Mouse (Mus musculus) forebrain, embryonic 15.5 days (tissue): Measurements from ENCODE around the gene Hip1. TPM values are rescaled to one million over a fixed set of nuclear protein-coding genes. Genes with fewer than 3 reads are reported as not detected.
"Not testable (repeated sequence)": the region's sequence is repeated elsewhere in the genome, so short reads cannot be mapped to it uniquely, and the experiment has no call there.

Source experiments
- ATAC-seq: fragments of 200-750 bp; cut with Nextera tagmentation; replicated peaks from 2 replicates; pipeline ENCODE4 v1.8.0; 2017; ENCODE audit warnings: mild to moderate bottlenecking, moderate TSS enrichment, moderate library complexity
- H3K27ac ChIP-seq: fragments of 300-500 bp; sonication (generic); replicated peaks from 2 replicates; pipeline ENCODE4 v1.5.1; 2015; ENCODE audit warnings: mild to moderate bottlenecking, inconsistent platforms
- H3K27me3 ChIP-seq: fragments of 300-500 bp; sonication (generic); 2 replicates; pipeline ENCODE4 v1.6.1; 2015; ENCODE audit warnings: inconsistent platforms
- H3K36me3 ChIP-seq: fragments of 300-500 bp; sonication (generic); 2 replicates; pipeline ENCODE4 v1.6.1; 2015; ENCODE audit warnings: mild to moderate bottlenecking, inconsistent platforms
- H3K4me1 ChIP-seq: fragments of 300-500 bp; sonication (generic); 2 replicates; pipeline ENCODE4 v1.6.1; 2015; ENCODE audit warnings: inconsistent platforms
- H3K4me2 ChIP-seq: fragments of 300-500 bp; sonication (generic); replicated peaks from 2 replicates; pipeline ENCODE4 v1.6.1; 2015; ENCODE audit warnings: mild to moderate bottlenecking, inconsistent platforms
- H3K4me3 ChIP-seq: fragments of 300-500 bp; sonication (generic); 2 replicates; pipeline ENCODE4 v1.5.1; 2015; ENCODE audit warnings: mild to moderate bottlenecking, inconsistent platforms
- H3K9ac ChIP-seq: fragments of 300-500 bp; sonication (generic); replicated peaks from 2 replicates; pipeline ENCODE4 v1.6.1; 2015; ENCODE audit warnings: mild to moderate bottlenecking, inconsistent platforms
- H3K9me3 ChIP-seq: fragments of 300-500 bp; sonication (generic); 2 replicates; pipeline ENCODE4 v1.6.1; 2016; ENCODE audit warnings: inconsistent platforms
- WGBS: fragments of 180-500 bp; shearing (Covaris S2); methylation state at CpG from one replicate; pipeline ENCODE4 v1.1.7; 2015; ENCODE audit warnings: mixed read lengths; 5-methylcytosine and 5-hydroxymethylcytosine counted together
- polyA plus RNA-seq: library from polyadenylated mRNA; unstranded; fragments of >200 nt; fragmentation: Nextera tagmentation; extraction: Ambion mirVana; gene quantifications from 2 replicates; pipeline ENCODE4 v1.2.1, GENCODE M21; 2015

Hip1 gene
- polyA plus RNA-seq, 1 experiment from 2014 or later, result 29.2 TPM

DNA sequence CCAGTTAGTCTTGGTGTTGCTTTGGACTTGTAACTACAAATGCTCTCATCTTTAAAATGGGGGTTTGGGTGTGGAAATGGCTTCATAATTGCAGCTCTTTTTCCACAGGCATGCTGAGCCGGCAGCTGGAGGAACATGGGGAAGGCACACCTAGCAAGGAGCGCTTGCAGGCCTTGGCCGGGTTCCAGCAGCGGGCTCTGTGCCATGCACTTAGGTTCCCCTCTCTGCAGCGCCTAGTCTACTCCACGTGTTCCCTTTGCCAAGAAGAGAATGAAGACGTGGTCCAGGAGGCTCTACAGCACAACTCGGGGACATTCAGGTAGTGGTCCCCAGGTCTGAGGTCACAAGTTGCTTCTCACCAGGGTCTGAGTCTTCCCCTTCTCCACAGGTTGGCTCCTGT, 169.8 kb downstream of the Hip1 start:
- ATAC-seq, result no peak
- H3K4me3 ChIP-seq, result no peak overlapping the region
- no peaks in the 10 kb centered on the region for H3K9me3 ChIP-seq
- H3K9ac ChIP-seq, result no peak overlapping the region
- no peaks in the 10 kb centered on the region for H3K27me3 ChIP-seq
- H3K4me1 ChIP-seq, result peaks cover 10% of the 10 kb centered on the region
- 43% methylated on average over 8 of the region's 8 CpGs for WGBS
- H3K36me3 ChIP-seq, result peaks cover 83% of the 10 kb centered on the region
- H3K4me2 ChIP-seq, result no peak overlapping the region
- no peak overlapping the region for H3K27ac ChIP-seq

DNA sequence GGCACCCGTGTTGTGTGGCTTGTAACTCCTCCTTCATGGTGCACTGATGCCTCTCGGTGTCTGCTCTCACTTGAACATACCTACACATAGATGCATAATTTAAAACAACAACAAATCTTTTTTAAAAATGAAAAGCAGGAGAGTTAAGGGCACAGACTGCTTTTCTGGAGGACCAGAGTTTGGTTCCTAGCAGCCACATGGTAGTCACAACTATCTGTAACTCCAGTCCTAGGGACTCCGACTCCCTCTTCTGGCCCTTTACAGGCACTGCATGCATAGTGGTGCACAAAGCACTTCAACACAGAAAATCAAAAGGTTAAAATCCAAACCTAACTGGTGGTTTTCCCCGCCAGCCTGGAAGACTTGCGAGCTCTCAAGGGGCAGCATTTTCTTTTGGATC, 171.3 kb downstream of the Hip1 start:
- Histone ChIP-seq H3K36me3 (peaks cover 67% of the 10 kb centered on the region), H3K9me3 (no peaks in the 10 kb centered on the region)
- 95% methylated on average over 5 of the region's 5 CpGs for WGBS

DNA sequence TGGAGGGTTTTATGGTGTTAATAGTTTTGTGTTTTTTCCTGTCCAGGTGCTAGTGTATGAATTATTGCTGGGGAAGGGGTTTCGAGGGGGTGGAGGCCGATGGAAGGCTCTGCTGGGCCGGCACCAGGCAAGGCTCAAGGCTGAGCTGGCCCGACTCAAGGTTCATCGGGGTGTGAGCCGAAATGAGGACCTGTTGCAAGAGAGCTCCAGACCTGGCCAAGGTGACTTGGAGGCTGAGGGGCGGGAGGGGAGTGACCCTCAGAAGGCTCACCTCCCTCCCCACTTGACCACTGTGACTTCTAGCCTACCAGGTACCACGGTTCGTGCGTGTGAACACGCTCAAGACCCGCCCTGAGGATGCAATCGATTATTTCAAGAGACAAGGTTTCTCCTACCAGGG, 173.7 kb downstream of the Hip1 start:
- WGBS, result 93% methylated on average over 13 of the region's 13 CpGs
- peak overlapping the region; percentile 94 for H3K4me3 ChIP-seq

More for the DNA sequence above, 171.3 kb downstream of the Hip1 start:
- peaks cover 18% of the 10 kb centered on the region for H3K4me1 ChIP-seq
- no peak overlapping the region for H3K9ac ChIP-seq
- no peak overlapping the region for H3K4me3 ChIP-seq
- ATAC-seq, result no peak
- H3K27ac ChIP-seq, result no peak overlapping the region
- no peaks in the 10 kb centered on the region for H3K27me3 ChIP-seq
- H3K4me2 ChIP-seq, result no peak overlapping the region

DNA sequence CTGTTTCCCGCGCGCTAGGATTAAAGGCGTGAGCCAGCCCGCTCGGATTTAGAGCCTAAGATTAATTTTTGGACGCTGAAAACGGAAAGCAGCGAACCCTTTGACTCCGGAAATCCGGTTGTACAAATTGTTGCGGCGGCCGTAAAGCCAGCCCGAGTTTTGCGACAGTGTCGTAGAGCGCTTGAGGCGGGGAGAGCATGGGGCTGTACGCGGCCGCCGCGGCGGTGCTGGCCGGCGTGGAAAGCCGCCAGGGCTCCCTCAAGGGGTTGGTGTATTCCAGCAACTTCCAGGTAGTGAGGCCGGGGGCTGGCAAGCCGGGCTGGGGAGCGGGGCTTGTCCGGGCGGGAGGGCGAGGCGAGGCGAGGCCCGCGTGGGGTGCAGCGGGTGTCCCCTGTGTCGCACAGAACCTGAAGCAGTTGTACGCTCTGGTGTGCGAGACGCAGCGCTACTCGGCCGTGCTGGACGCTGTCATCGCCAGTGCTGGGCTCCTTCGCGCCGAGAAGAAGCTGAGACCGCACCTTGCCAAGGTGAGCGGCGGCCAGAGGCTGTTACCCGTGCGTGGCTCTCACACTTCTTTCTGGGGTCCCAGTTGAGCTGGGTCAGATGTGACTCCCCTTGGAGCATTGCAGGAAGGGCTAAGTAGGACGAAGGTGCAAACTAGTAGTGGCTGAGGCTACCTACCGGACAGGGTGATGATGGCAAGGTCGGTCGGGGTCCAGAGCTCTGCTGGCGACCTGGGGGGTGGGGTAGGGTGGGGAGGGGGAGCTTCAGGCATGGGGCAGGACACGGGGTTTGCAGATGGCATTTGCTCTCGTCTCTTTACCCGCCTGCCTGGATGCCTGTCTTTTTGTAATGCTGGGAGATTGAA, 174.9 kb downstream of the Hip1 start, which contains the start of gene Nsun5:
Nsun5 (plus strand) TSS at position 167 of the 868 bp plus-strand sequence.
- Histone ChIP-seq H3K4me3 (peak within 1 kb of the TSS; percentile 94), H3K36me3 (peaks cover 33% of the 10 kb centered on the region), H3K4me2 (peak within 1 kb of the TSS; percentile 82), H3K9ac (peak within 1 kb of the TSS; percentile 89), H3K27me3 (no peaks in the 10 kb centered on the region), H3K4me1 (peaks cover 20% of the 10 kb centered on the region), H3K27ac (peak within 1 kb of the TSS; percentile 88), H3K9me3 (no peaks in the 10 kb centered on the region)
- ATAC-seq, result peak; percentile 77
- under 1% methylated on average over 64 of the region's 64 CpGs for WGBS

More for the DNA sequence above, 173.7 kb downstream of the Hip1 start:
- no peak for ATAC-seq
- Histone ChIP-seq H3K9me3 (no peaks in the 10 kb centered on the region), H3K9ac (no peak overlapping the region), H3K4me2 (no peak overlapping the region; the same call in 1 of the 2 replicates), H3K36me3 (peaks cover 44% of the 10 kb centered on the region), H3K27ac (no peak overlapping the region), H3K27me3 (no peaks in the 10 kb centered on the region), H3K4me1 (peaks cover 20% of the 10 kb centered on the region)

DNA sequence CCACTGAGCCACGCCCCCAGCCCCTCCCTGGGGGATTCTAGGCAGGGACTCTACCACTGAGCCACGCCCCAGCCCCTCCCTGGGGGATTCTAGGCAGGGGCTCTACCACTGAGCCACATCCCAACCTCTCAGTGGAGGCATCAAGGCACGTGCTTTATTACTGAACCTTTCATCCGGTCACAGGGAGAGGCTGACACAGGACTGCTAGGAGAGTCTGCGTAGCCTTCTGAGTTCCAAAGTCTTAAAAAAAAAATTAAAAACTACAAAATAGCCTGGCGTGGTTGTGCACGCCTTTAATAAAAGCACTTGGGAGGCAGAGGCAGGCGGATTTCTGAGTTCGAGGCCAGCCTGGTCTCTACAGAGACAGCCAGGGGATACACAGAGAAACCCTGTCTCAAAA, 175.7 kb downstream of the Hip1 start:
- peaks cover 24% of the 10 kb centered on the region for H3K36me3 ChIP-seq
- peak overlapping the region; percentile 82 for H3K4me2 ChIP-seq
- H3K4me3 ChIP-seq, result peak overlapping the region; percentile 94
- H3K9ac ChIP-seq, result peak overlapping the region; percentile 89
- not testable (repeated sequence) for ATAC-seq, H3K27me3 ChIP-seq, H3K9me3 ChIP-seq
- WGBS, result 66% methylated on average over 9 of the region's 9 CpGs
- peaks cover 20% of the 10 kb centered on the region for H3K4me1 ChIP-seq
- peak overlapping the region; percentile 88; the same call in 1 of the 2 replicates for H3K27ac ChIP-seq

DNA sequence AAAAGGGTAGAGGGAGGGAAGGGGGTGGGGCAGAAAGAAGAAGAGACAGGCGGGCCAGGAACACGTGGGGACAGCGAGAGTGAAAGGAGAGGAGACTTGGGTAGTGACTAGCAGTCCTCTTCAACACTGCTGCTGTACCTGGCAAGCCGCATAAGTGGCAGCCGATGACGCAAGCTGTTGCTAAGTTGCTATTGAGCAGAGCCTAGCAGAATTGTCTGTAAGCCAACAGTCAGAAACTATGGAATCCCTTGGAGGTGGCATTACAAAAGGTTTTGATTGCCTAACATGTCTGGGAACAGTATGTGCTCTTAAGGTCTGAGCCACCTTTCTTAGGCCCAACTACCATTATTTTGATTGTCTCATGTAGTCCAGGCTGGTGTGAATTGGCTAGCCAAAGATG, 176.6 kb downstream of the Hip1 start:
- Histone ChIP-seq H3K36me3 (peaks cover 16% of the 10 kb centered on the region), H3K27ac (no peak overlapping the region), H3K9me3 (no peaks in the 10 kb centered on the region), H3K27me3 (no peaks in the 10 kb centered on the region), H3K4me3 (no peak overlapping the region), H3K4me1 (peaks cover 20% of the 10 kb centered on the region), H3K4me2 (no peak overlapping the region), H3K9ac (no peak overlapping the region)
- no peak for ATAC-seq
- 86% methylated on average over 6 of the region's 6 CpGs for WGBS

DNA sequence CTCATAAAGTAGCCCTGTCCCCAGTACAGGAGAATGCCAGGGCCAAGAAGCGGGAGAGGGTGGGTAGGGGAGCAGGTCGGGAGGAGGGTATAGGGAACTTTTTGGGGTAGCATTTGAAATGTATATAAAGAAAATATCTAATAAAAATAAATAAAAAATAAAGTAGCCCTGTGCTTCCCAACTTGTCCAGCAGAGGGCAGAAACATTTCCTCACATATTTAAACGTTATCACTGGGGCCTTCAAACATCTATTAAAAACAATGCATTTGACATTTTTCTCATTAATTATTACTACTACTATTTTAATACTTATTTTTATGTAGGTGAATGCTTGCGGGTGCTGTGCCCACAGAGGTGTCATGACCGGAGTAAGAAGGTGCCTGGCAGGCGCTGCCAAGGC, 177.1 kb downstream of the Hip1 start:
- no peak overlapping the region for H3K4me2 ChIP-seq
- no peak for ATAC-seq
- no peak overlapping the region for H3K9ac ChIP-seq
- WGBS, result 54% methylated on average over 6 of the region's 6 CpGs
- H3K9me3 ChIP-seq, result no peaks in the 10 kb centered on the region
- peaks cover 20% of the 10 kb centered on the region for H3K4me1 ChIP-seq
- H3K4me3 ChIP-seq, result no peak overlapping the region
- no peaks in the 10 kb centered on the region for H3K27me3 ChIP-seq
- H3K36me3 ChIP-seq, result peaks cover 11% of the 10 kb centered on the region
- H3K27ac ChIP-seq, result no peak overlapping the region

DNA sequence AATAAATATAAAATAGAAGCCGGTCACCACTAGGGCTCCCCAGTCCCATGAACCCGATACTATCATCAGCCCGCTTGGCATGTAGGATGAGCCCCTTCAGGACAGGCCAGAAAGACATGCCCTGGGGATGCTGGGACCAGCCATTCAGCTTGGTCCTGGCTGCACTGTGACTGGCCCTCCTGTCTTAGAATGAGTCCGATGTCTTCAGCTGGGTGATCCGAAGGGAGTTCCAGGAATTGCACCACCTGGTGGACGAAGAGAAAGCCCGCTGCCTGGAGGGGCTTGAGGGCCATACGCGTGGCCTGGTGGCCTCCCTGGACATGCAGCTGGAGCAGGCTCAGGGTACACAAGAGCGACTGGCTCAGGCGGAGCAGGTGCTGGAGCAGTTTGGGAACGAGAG, 181.4 kb downstream of the Hip1 start:
- WGBS, result 26% methylated on average over 12 of the region's 12 CpGs
- H3K27ac ChIP-seq, result no peak overlapping the region
- no peak overlapping the region for H3K4me3 ChIP-seq
- no peaks in the 10 kb centered on the region for H3K9me3 ChIP-seq
- ATAC-seq, result no peak
- no peak overlapping the region for H3K4me2 ChIP-seq
- no peaks in the 10 kb centered on the region for H3K36me3 ChIP-seq
- no peak overlapping the region for H3K9ac ChIP-seq
- 0 out of 2 replicates have a peak, but pooled peaks cover under 1% of the 10 kb centered on the region for H3K4me1 ChIP-seq
- H3K27me3 ChIP-seq, result no peaks in the 10 kb centered on the region

DNA sequence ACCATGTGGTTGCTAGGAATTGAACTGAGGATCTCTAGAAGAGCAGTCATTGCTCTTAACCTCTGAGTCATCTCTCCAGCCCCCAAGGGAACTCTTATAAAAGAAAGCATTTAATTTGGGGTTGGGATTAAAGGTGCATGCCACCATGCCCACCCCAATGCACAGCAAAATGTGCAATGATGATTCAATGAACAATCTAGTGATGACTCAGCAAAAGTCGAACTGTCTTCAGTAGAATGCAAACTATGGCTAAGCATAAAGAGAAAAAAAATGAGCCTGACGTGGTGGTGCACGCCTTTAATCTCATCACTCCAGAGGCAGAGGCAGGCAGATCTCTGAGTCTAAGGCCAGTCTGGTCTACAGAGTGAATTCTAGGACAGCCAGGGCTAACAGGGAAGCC, 182.3 kb downstream of the Hip1 start:
- Histone ChIP-seq H3K27ac (no peak overlapping the region), H3K9me3 (peaks cover 2% of the 10 kb centered on the region), H3K9ac (no peak overlapping the region), H3K36me3 (no peaks in the 10 kb centered on the region), H3K4me3 (no peak overlapping the region), H3K27me3 (no peaks in the 10 kb centered on the region), H3K4me1 (no peaks in the 10 kb centered on the region), H3K4me2 (no peak overlapping the region)
- ATAC-seq, result no peak
- WGBS, result 92% methylated on average over 3 of the region's 3 CpGs

DNA sequence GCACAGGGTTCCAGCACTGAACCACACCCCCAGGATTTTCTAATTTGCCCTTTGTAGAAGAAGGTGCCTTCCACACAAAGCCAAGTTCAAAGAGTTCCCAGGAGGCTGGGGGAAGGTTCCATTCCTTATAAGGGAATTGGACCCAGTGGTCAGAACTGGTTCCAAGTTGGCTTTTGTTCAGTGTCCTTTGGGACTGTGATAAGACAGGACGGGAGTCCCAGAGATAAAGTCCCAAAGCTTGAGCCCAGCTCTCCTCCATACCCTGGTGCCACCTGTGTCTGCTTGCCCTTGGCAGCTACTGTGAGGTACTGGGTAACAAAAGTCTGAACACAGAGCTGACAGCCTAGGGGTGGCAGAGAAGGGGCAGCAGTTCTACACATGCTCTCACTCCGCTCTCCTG, 185.1 kb downstream of the Hip1 start:
- no peaks in the 10 kb centered on the region for H3K4me1 ChIP-seq
- H3K36me3 ChIP-seq, result no peaks in the 10 kb centered on the region
- no peaks in the 10 kb centered on the region for H3K27me3 ChIP-seq
- ATAC-seq, result no peak
- no peak overlapping the region for H3K9ac ChIP-seq
- peaks cover 3% of the 10 kb centered on the region for H3K9me3 ChIP-seq
- H3K4me3 ChIP-seq, result no peak overlapping the region
- no peak overlapping the region for H3K4me2 ChIP-seq
- H3K27ac ChIP-seq, result no peak overlapping the region
- WGBS, result 91% methylated on average over 2 of the region's 2 CpGs

DNA sequence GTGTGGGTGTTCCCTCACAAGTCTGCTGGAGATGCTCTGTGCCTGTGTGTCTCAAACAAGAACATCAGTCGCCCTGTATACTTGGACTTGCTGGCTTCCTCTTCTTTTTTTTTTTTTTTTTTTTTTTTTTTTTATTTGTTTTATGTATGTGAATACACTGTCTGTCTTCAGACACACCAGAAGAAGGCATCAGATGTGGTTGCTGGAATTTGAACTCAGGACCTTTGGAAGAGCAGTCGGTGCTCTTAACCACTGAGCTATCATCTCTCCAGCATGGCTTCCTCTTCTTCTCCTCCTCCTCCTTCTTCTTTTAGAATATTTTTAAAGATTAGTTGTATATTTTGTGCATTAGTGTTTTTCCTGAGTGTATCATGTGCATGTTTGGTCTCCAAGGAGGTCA, 187.4 kb downstream of the Hip1 start:
- H3K36me3 ChIP-seq, result no peaks in the 10 kb centered on the region
- H3K9me3 ChIP-seq, result peaks cover 3% of the 10 kb centered on the region
- WGBS, result 81% methylated on average over 2 of the region's 2 CpGs
- H3K27me3 ChIP-seq, result no peaks in the 10 kb centered on the region
- ATAC-seq, result no peak
- H3K4me2 ChIP-seq, result no peak overlapping the region
- no peak overlapping the region for H3K4me3 ChIP-seq
- no peaks in the 10 kb centered on the region for H3K4me1 ChIP-seq
- H3K9ac ChIP-seq, result no peak overlapping the region
- no peak overlapping the region for H3K27ac ChIP-seq
